Mouse (Mus musculus) c-Kit-positive CD71-positive TER-119-negative erythroid progenitor cells, embryonic 14.5 days (primary cell): ENCODE measurements around the gene Olfr549.

Source experiments
- DNase-seq: peaks from one replicate; pipeline ENCODE4 v3.0.0-alpha.2; 2013; ENCODE audit warnings: low read depth

Olfr549 gene

GRCm38 (mm10) chr7:102597378-102598031, 47.8 kb downstream of the Olfr549 start, which contains the start of gene Olfr552:
Olfr552 (plus strand) TSS chr7:102597770.
- DNase-seq, result no peak
